18 mouse cellular contexts compared by ENCODE assay signal in the genomic region with DNA sequence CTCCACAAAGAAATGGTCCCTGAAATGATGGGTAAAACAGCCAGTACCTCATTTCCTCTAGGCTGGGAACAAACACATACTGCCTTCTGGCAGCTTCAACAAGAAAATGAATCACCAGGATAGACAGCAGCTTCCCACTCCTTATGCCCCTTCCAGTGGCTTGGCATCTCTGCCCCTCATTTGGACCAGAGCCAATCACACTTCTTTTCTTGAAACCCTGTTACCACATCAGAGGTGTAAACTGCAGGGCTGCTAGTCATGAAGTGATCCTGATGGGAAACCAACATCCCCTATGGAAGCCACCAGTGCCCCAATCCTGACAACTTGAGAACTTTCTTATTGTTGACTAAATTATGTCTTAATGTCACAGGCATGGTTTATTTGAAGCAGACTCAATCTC.
A peak's percentile ranks its signal among the peaks of the same experiment; 100 is the strongest.
DNase-seq lines count a peak whose midpoint lies in the region; ATAC-seq and TF ChIP-seq lines count a peak whose summit lies in the region.
"Had no signal": no experiment of that assay in that cellular context is flagged by ENCODE, and none has a peak within 500 bp of the region (broad histone marks: within the 10 kb centered on the region; RNA-seq: fewer than 3 reads in every experiment).

No protein-coding gene starts in this region.

- no peak overlapping the region for H3K27ac ChIP-seq in forebrain, embryonic 16.5 days (ENCODE audit: low read length)
- H3K27ac ChIP-seq: kidney, postnatal 0 days; left cerebral cortex, adult 2 months; limb, embryonic 15.5 days had no signal

- peaks cover 6% of the 10 kb centered on the region for H3K4me1 ChIP-seq in forebrain, embryonic 16.5 days (replicated peaks; ENCODE audit: control insufficient read depth, insufficient read depth, low read length)
- H3K4me1 ChIP-seq: limb, embryonic 15.5 days had no signal

- TF ChIP-seq CTCF in brain, embryonic 14.5 days (IDR thresholded peaks at IDR 0.05; ENCODE audit: borderline replicate concordance, extremely low read depth, insufficient read depth, insufficient read length) = no peak

- no peaks in the 10 kb centered on the region for H3K27me3 ChIP-seq in forebrain, embryonic 16.5 days (replicated peaks; ENCODE audit: control insufficient read depth, insufficient read depth, low read length)
- H3K27me3 ChIP-seq: limb, embryonic 15.5 days had no signal

- no peaks in the 10 kb centered on the region for H3K9me3 ChIP-seq in forebrain, embryonic 16.5 days (ENCODE audit: control insufficient read depth, low read length)
- H3K9me3 ChIP-seq: limb, embryonic 15.5 days had no signal

- no peak overlapping the region for H3K4me2 ChIP-seq in forebrain, embryonic 16.5 days (ENCODE audit: low read length)
- H3K4me2 ChIP-seq: limb, embryonic 15.5 days had no signal

- H3K4me3 ChIP-seq in forebrain, embryonic 16.5 days (replicated peaks; ENCODE audit: low read length) = no peak overlapping the region
- H3K4me3 ChIP-seq: left cerebral cortex, adult 2 months; limb, embryonic 15.5 days had no signal

- intact Hi-C loops in left cerebral cortex, postnatal 14 days (cut with DNase I) = no loop called here
- intact Hi-C loops in left cerebral cortex, postnatal 36 days (cut with DNase I) = no loop called here

- DNase-seq in heart, adult 11 months = peak; percentile 89
- DNase-seq in heart, adult 9 months (ENCODE audit: low spot score in 2 of 2) = no peak
- DNase-seq in left cerebral cortex, postnatal 14 days (ENCODE audit: low spot score in 2 of 2) = peak; percentile 17 to 22
- DNase-seq in left cerebral cortex, postnatal 36 days (ENCODE audit: low spot score in 2 of 2) = no peak
- DNase-seq in brain, embryonic 14.5 days (ENCODE audit: low read depth) = peak; percentile 91
- DNase-seq in urinary bladder, postnatal 10 days (ENCODE audit: low spot score) = no peak
- DNase-seq in ovary, adult 18-20 months (ENCODE audit: low spot score) = no peak
- DNase-seq: adrenal gland, adult 8-10 months; cerebellum, adult 9-11 months; gastrocnemius, postnatal 36 days; lung, adult 2 months; midbrain, embryonic 14.5 days; spleen, adult 18-20 months had no signal

- no peak for TF ChIP-seq POLR2A in brain, embryonic 14.5 days (IDR thresholded peaks at IDR 0.05; ENCODE audit: borderline replicate concordance, extremely low read depth, insufficient read depth, insufficient read length, poor library complexity, severe bottlenecking)

- no peak overlapping the region for H3K9ac ChIP-seq in forebrain, embryonic 16.5 days (replicated peaks; ENCODE audit: low read depth, low read length)
- H3K9ac ChIP-seq: limb, embryonic 15.5 days had no signal

- ATAC-seq in forebrain, embryonic 16.5 days = peak; percentile 76
- ATAC-seq: intestine, postnatal 0 days had no signal

- no peaks in the 10 kb centered on the region; the same call in 1 of the 2 replicates for H3K36me3 ChIP-seq in forebrain, embryonic 16.5 days (ENCODE audit: control insufficient read depth, insufficient read depth)
- H3K36me3 ChIP-seq: limb, embryonic 15.5 days had no signal

Comparison
In these comparisons a context has a peak if more than half of its experiments do, and no peak if none do; other contexts are left out.
1. DNase-seq: peak in heart, adult 11 months (single experiment), left cerebral cortex, postnatal 14 days (2 of 2) and brain, embryonic 14.5 days (single experiment); none in heart, adult 9 months (0 of 2), left cerebral cortex, postnatal 36 days (0 of 2), urinary bladder, postnatal 10 days (single experiment) and ovary, adult 18-20 months (single experiment).